Mouse (Mus musculus): ENCODE data around the gene Thegl. TPM values are rescaled to one million over a fixed set of nuclear protein-coding genes. Genes with fewer than 3 reads are reported as not detected.
A peak's percentile ranks its signal among the peaks of the same experiment; 100 is the strongest.

Gene Thegl
- polyA plus RNA-seq, 1 experiment from 2014 or later: 0.93 TPM

DNA sequence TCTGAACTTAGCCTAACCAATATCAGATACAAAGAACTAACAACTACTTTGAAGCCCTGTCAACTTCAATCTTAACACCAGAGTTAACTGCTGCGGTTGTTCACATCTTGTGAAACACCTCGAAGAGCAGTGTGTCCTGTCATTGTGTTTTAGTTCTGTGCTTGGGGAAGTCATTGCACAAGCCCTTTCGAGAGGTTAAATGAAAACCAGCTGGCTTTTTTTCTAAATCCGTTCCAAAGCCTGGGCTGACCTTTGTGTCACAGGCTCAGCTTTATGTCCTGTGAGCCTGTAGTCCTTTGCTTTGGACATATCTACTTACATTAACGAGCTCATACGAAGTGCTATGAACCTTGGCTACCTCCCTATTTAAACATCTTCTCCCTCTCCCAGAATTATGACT lies 81.9 kb downstream of the Thegl start:
- no peak overlapping the region for H3K27ac ChIP-seq
- H3K4me2 ChIP-seq: no peak overlapping the region
- 42% methylated on average over 6 of the region's 6 CpGs for WGBS
- peaks cover 26% of the 10 kb centered on the region for H3K4me1 ChIP-seq
- no peak overlapping the region for H3K4me3 ChIP-seq
- no peak for ATAC-seq (ENCODE audit: borderline replicate concordance, extremely low read depth, low FRiP score, low TSS enrichment)
- no peaks in the 10 kb centered on the region for H3K9me3 ChIP-seq
- no peaks in the 10 kb centered on the region for H3K27me3 ChIP-seq
- no peak overlapping the region for H3K9ac ChIP-seq
- no peaks in the 10 kb centered on the region for H3K36me3 ChIP-seq

DNA sequence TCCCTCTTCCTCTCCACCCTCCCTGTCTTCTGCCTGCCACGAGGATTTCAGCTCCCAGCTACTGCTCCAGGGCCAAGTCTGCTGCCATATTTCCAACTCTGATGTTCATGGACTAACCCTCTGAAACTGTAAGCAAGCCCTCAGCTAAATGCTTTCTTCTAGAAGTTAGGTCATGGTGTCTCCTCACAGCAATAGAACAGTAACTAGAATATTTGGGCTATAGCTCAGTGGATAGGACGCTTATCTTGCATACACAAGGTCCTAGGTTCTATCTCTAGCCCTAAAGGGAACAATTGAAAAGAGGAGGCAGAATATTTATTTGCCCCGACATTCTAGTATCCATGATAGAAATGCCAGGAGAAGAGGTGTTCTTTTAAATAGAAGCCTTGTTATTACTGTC lies 83.1 kb downstream of the Thegl start:
- no peaks in the 10 kb centered on the region for H3K36me3 ChIP-seq
- no peak overlapping the region for H3K9ac ChIP-seq
- H3K4me3 ChIP-seq: no peak overlapping the region
- H3K9me3 ChIP-seq: no peaks in the 10 kb centered on the region
- H3K27me3 ChIP-seq: no peaks in the 10 kb centered on the region
- H3K27ac ChIP-seq: no peak overlapping the region
- WGBS: 88% methylated on average over 3 of the region's 3 CpGs
- no peak overlapping the region for H3K4me2 ChIP-seq
- H3K4me1 ChIP-seq: peaks cover 27% of the 10 kb centered on the region
- ATAC-seq (ENCODE audit: borderline replicate concordance, extremely low read depth, low FRiP score, low TSS enrichment): no peak

DNA sequence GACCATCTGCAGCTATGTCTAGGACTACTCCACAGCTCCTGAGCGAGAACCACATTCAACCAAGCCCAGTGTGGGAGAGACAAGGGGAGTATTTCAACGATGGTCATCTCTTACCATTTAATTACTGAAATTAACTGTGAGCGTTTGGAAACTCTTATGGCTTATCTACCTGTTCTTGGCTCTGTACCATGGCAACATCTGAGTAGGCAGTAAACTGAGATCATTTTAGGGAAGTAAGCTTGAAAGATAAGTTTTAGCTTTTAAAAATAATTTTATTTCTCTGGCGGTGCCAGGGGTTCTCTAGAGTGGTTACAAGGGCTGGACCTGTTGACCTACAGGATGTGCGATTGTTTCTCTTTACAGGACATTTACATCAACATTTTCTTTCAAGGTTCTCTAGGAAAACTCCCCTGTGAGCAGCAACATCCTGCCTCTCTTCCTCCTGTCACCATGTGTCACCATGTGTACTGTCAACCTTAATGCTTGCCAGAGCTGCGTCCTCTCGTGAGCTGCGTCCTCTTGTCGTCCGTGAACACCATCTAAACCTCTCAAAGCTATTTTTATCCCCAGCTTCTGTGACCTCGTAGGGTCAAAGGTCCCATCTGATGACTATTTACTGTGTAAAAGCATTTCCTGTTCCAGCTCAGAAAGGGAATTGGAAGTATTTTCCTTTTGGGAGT lies 83.6 kb downstream of the Thegl start:
- peaks cover 25% of the 10 kb centered on the region for H3K4me1 ChIP-seq
- ATAC-seq (ENCODE audit: borderline replicate concordance, extremely low read depth, low FRiP score, low TSS enrichment): no peak

DNA sequence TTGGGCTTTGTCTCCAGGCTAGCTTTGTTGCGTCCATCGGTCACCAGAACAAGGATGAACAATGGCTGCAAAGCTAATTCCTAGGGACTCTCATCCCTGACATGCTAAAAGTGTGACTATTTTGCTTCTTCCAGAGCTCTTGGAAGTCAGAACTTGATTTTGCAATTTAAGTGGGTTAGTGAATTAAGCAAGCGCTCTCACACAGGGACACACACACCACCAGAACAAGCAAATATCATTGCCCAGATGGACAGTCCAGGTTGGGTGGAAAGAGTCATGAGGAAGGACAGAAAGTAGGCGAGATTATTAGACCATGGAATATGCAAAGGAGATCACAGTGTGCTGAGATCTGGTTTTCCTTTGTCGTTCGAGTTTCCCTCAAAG lies 84.2 kb downstream of the Thegl start:
- no peak overlapping the region for H3K4me2 ChIP-seq
- no peak overlapping the region for H3K9ac ChIP-seq
- no peaks in the 10 kb centered on the region for H3K27me3 ChIP-seq
- WGBS: 82% methylated on average over 6 of the region's 6 CpGs
- H3K9me3 ChIP-seq: no peaks in the 10 kb centered on the region
- H3K36me3 ChIP-seq: no peaks in the 10 kb centered on the region
- peaks cover 25% of the 10 kb centered on the region for H3K4me1 ChIP-seq
- H3K4me3 ChIP-seq: no peak overlapping the region
- no peak for ATAC-seq (ENCODE audit: borderline replicate concordance, extremely low read depth, low FRiP score, low TSS enrichment)
- H3K27ac ChIP-seq: no peak overlapping the region

More for the DNA sequence above, 83.6 kb downstream of the Thegl start:
- H3K9me3 ChIP-seq: no peaks in the 10 kb centered on the region
- no peaks in the 10 kb centered on the region for H3K36me3 ChIP-seq
- no peak overlapping the region for H3K27ac ChIP-seq
- H3K27me3 ChIP-seq: no peaks in the 10 kb centered on the region
- 47% methylated on average over 11 of the region's 11 CpGs for WGBS
- no peak overlapping the region for H3K4me3 ChIP-seq
- no peak overlapping the region for H3K9ac ChIP-seq
- no peak overlapping the region for H3K4me2 ChIP-seq

DNA sequence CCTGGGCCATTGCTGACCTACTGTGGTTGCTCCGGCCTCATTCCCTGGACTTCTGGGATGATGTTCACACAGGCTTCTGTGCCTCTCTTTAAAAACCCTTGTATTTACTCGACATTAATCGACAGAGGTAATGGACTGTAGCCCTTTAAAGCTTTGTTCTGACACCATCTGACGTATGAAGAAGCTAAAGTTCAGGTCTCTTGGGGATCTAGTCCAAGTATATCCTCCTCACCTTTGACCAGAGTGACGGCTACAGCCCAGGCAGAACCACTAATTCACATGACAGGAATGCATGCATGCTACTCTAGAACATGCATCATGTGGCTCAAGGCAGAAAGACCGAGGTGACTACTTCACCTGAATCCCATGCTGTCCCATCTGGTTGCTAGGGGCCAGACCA lies 84.9 kb downstream of the Thegl start:
- H3K27ac ChIP-seq: no peak overlapping the region
- H3K4me2 ChIP-seq: no peak overlapping the region
- H3K9ac ChIP-seq: no peak overlapping the region
- H3K9me3 ChIP-seq: no peaks in the 10 kb centered on the region
- WGBS: 83% methylated on average over 6 of the region's 6 CpGs
- peaks cover 18% of the 10 kb centered on the region for H3K4me1 ChIP-seq
- no peak for ATAC-seq (ENCODE audit: borderline replicate concordance, extremely low read depth, low FRiP score, low TSS enrichment)
- no peaks in the 10 kb centered on the region for H3K36me3 ChIP-seq
- no peaks in the 10 kb centered on the region for H3K27me3 ChIP-seq
- H3K4me3 ChIP-seq: no peak overlapping the region

DNA sequence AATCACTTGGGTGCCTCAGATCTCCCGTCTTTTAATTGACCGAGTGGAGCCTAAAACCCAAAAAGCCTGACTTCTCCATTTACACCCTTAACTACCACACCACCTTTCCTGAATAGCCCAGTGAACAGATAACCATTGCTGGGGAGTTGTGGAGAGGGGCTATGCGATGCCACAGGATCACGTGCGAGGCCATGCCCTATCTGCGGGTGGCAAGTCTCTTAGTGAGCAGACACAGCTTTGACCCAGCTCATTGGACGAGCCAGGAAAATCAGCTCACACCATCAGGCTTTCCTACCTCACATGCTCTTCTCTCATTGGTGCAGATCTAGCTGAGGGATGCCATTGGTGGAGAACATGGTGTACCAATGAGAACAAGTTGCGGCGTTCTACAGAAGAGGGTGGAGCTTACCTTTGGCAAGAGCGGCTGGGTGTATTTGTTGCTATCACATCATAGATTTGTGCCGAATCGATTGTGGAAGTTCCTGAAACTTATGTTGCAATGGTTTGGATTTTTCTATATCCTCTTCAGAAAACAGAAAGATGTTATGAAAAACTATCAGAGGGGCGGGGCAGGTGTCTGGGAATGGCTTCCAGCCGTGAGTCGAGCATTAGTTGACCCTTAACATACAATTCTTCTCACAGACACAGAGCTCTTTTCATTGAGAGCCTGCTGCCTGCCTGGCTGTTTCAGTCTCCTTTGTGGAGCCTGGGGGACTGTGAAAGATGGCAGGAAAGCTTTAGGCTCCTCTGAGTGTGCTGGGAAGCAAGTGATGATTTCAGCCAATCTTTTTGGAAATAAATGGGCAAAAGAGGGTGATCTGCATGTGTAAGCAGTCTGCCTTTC lies 86.9 kb downstream of the Thegl start:
- no peaks in the 10 kb centered on the region for H3K27me3 ChIP-seq
- H3K36me3 ChIP-seq: no peaks in the 10 kb centered on the region
- H3K9ac ChIP-seq: no peak overlapping the region
- peaks cover 10% of the 10 kb centered on the region; the same call in 1 of the 2 replicates for H3K4me1 ChIP-seq
- ATAC-seq (ENCODE audit: borderline replicate concordance, extremely low read depth, low FRiP score, low TSS enrichment): peak; percentile 55; the same call in 1 of the 2 replicates
- H3K9me3 ChIP-seq: no peaks in the 10 kb centered on the region
- no peak overlapping the region for H3K27ac ChIP-seq
- H3K4me2 ChIP-seq: no peak overlapping the region
- 69% methylated on average over 15 of the region's 15 CpGs for WGBS
- no peak overlapping the region for H3K4me3 ChIP-seq

DNA sequence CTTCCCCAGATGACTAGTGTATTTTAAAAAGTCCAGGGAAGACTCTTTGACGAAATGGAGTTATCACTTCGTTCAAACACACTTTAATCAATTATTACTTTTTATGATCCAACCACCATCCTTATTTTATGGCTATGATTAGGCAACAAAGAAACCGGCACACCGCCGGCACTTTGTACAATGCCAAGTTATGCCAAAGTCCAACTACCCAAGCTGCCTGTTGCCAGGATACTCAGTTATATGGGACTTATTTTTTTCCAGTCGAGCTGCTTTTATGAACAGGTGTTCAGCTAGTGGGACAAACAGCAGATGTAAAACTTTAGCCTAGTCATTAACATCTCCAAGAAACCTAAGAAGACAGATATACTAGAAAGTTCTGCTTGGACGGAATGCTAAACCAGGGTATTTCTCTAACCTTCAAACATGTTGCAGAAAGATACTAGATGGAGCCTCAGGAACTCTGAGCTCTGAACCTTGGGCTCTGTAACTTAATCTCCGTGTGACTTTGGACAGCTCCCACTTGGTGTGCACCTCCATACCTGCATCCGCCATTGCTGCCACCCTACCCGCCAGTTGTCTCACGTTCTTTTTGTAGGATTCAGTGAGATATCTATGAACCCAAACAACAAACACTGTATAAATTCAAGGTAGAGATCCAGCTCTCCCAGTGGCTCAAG lies 91.5 kb downstream of the Thegl start:
- Histone ChIP-seq H3K36me3 (no peaks in the 10 kb centered on the region), H3K27ac (no peak overlapping the region), H3K4me1 (peaks cover 19% of the 10 kb centered on the region), H3K9ac (no peak overlapping the region), H3K9me3 (no peaks in the 10 kb centered on the region), H3K4me2 (no peak overlapping the region), H3K4me3 (no peak overlapping the region), H3K27me3 (no peaks in the 10 kb centered on the region)
- no peak for ATAC-seq (ENCODE audit: borderline replicate concordance, extremely low read depth, low FRiP score, low TSS enrichment)
- WGBS: 86% methylated on average over 11 of the region's 11 CpGs

DNA sequence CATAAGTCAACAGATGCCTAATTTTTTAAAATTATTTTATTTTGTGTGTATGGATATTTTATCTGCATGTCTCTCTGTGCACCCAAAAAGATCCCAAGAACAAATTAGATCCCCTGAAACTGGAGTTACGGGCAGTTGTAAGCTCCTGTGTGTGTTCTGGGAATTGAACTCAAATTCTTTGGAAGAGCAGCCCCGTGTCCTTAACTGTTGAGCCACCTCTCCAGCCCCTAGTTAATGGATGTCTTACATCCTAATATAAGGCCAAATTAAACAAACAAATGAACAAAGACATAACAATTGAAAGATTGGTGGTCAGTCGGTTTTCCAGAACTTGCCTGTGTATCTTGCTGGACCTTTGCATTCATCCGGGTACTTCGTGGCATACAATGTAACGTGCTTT lies 93.0 kb downstream of the Thegl start:
- WGBS: 89% methylated on average over 6 of the region's 6 CpGs

DNA sequence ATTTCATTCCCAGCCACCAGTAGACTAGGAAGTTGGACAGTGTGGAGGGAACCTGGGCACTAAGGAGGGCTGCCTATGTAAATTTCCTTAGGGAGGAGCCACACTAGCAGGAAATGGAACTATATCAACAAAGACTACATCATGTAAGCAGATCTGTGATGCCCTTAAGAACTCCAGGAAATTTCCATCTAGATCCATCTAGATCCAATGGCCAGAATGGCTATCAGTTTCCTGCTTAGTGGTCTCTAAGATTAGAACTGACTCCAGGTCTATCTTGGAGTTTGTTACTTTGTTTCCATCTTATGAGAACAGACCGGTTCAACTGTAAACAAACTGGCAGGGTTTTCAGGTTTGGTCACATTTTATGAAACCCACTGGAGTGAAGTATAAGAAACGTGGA lies 94.0 kb downstream of the Thegl start:
- no peaks in the 10 kb centered on the region for H3K9me3 ChIP-seq
- H3K9ac ChIP-seq: no peak overlapping the region
- no peaks in the 10 kb centered on the region for H3K27me3 ChIP-seq
- peaks cover 23% of the 10 kb centered on the region for H3K4me1 ChIP-seq
- 39% methylated on average over 2 of the region's 2 CpGs for WGBS
- H3K36me3 ChIP-seq: no peaks in the 10 kb centered on the region
- no peak overlapping the region for H3K4me2 ChIP-seq
- H3K27ac ChIP-seq: 0 out of 2 replicates have a peak overlapping the region, but pooled peaks have one; percentile 5
- ATAC-seq (ENCODE audit: borderline replicate concordance, extremely low read depth, low FRiP score, low TSS enrichment): no peak
- no peak overlapping the region for H3K4me3 ChIP-seq

More for the DNA sequence above, 93.0 kb downstream of the Thegl start:
- Histone ChIP-seq H3K4me1 (peaks cover 15% of the 10 kb centered on the region), H3K4me3 (no peak overlapping the region), H3K36me3 (no peaks in the 10 kb centered on the region), H3K9me3 (no peaks in the 10 kb centered on the region), H3K27ac (no peak overlapping the region), H3K4me2 (no peak overlapping the region), H3K9ac (no peak overlapping the region), H3K27me3 (no peaks in the 10 kb centered on the region)
- ATAC-seq (ENCODE audit: borderline replicate concordance, extremely low read depth, low FRiP score, low TSS enrichment): no peak

Other genes starting within 250 kb of the Thegl start
- gene Aasdh, start 110.5 kb upstream of the Thegl start, polyA plus RNA-seq (2015; fragmentation: Nextera tagmentation; extraction: Ambion mirVana): 20.0 and 22.9 TPM in 2 replicates
- gene Paics, start 64.7 kb upstream of the Thegl start, polyA plus RNA-seq (2015; fragmentation: Nextera tagmentation; extraction: Ambion mirVana): 302 and 307 TPM in 2 replicates
- gene Ppat, start 64.4 kb upstream of the Thegl start, polyA plus RNA-seq (2015; fragmentation: Nextera tagmentation; extraction: Ambion mirVana): 36.1 and 36.9 TPM in 2 replicates
- gene Srp72, start 41.3 kb upstream of the Thegl start, polyA plus RNA-seq (2015; fragmentation: Nextera tagmentation; extraction: Ambion mirVana): 83.6 and 87.8 TPM in 2 replicates
- gene Arl9, start 12.0 kb upstream of the Thegl start, polyA plus RNA-seq (2015; fragmentation: Nextera tagmentation; extraction: Ambion mirVana): 0.31 TPM in 1 of 2 replicates, not detected in the other
- 6.4 and 7.9 TPM in 2 replicates for gene Hopx, start 99.1 kb downstream of the Thegl start, polyA plus RNA-seq (2015; fragmentation: Nextera tagmentation; extraction: Ambion mirVana)
- gene Spink2, start 195.4 kb downstream of the Thegl start, polyA plus RNA-seq (2015; fragmentation: Nextera tagmentation; extraction: Ambion mirVana): 1.6 and 2.2 TPM in 2 replicates
- gene Rest, start 249.5 kb downstream of the Thegl start, polyA plus RNA-seq (2015; fragmentation: Nextera tagmentation; extraction: Ambion mirVana): 33.5 and 34.2 TPM in 2 replicates

All from lung, embryonic 15.5 days (tissue).